Mouse (Mus musculus): ENCODE measurements around the gene Rpgrip1l. TPM values are rescaled to one million over a fixed set of nuclear protein-coding genes. Genes with fewer than 3 reads are reported as not detected.

Gene Rpgrip1l
- polyA plus RNA-seq, 1 experiment from 2014 or later = 16.5 TPM

GRCm38 (mm10) chr8:91323511-91323910, 10.4 kb upstream of the Rpgrip1l start:
- Histone ChIP-seq H3K27ac (ENCODE audit: low read depth, low read length) (no peak overlapping the region), H3K4me2 (ENCODE audit: low read depth, low read length) (no peak overlapping the region), H3K4me3 (ENCODE audit: low read depth, low read length) (no peak overlapping the region), H3K9ac (replicated peaks; ENCODE audit: low read depth, low read length) (no peak overlapping the region), H3K4me1 (ENCODE audit: control insufficient read depth, insufficient read depth, low read length) (0 out of 2 replicates have a peak, but pooled peaks cover 4% of the 10 kb centered on the region), H3K36me3 (ENCODE audit: control insufficient read depth, insufficient read depth, low read length) (no peaks in the 10 kb centered on the region), H3K27me3 (ENCODE audit: control insufficient read depth, insufficient read depth, low read length) (no peaks in the 10 kb centered on the region), H3K9me3 (ENCODE audit: control insufficient read depth, low read length) (no peaks in the 10 kb centered on the region)
- WGBS = 78% methylated on average over 7 of the region's 7 CpGs
- no peak for ATAC-seq (ENCODE audit: low read depth)

- no peak for ATAC-seq (ENCODE audit: low read depth)
- H3K27me3 ChIP-seq (ENCODE audit: control insufficient read depth, insufficient read depth, low read length) = no peaks in the 10 kb centered on the region
- 64% methylated on average over 7 of the region's 7 CpGs for WGBS
- H3K4me1 ChIP-seq (ENCODE audit: control insufficient read depth, insufficient read depth, low read length) = peaks cover 8% of the 10 kb centered on the region
- no peak overlapping the region for H3K27ac ChIP-seq (ENCODE audit: low read depth, low read length)
- H3K36me3 ChIP-seq (ENCODE audit: control insufficient read depth, insufficient read depth, low read length) = no peaks in the 10 kb centered on the region
- H3K4me3 ChIP-seq (ENCODE audit: low read depth, low read length) = no peak overlapping the region
- H3K4me2 ChIP-seq (ENCODE audit: low read depth, low read length) = no peak overlapping the region
- H3K9me3 ChIP-seq (ENCODE audit: control insufficient read depth, low read length) = no peaks in the 10 kb centered on the region
- H3K9ac ChIP-seq (replicated peaks; ENCODE audit: low read depth, low read length) = no peak overlapping the region
These were observed 6.1 kb upstream of the Rpgrip1l start for GRCm38 (mm10) chr8:91318938-91319729.

GRCm38 (mm10) chr8:91317567-91318227, 4.6 kb upstream of the Rpgrip1l start:
- Histone ChIP-seq H3K36me3 (ENCODE audit: control insufficient read depth, insufficient read depth, low read length) (no peaks in the 10 kb centered on the region), H3K4me2 (ENCODE audit: low read depth, low read length) (no peak overlapping the region), H3K9ac (replicated peaks; ENCODE audit: low read depth, low read length) (no peak overlapping the region), H3K9me3 (ENCODE audit: control insufficient read depth, low read length) (no peaks in the 10 kb centered on the region), H3K27me3 (ENCODE audit: control insufficient read depth, insufficient read depth, low read length) (no peaks in the 10 kb centered on the region), H3K4me3 (ENCODE audit: low read depth, low read length) (no peak overlapping the region), H3K4me1 (ENCODE audit: control insufficient read depth, insufficient read depth, low read length) (peaks cover 10% of the 10 kb centered on the region), H3K27ac (ENCODE audit: low read depth, low read length) (no peak overlapping the region)
- ATAC-seq (ENCODE audit: low read depth) = no peak
- WGBS = 90% methylated on average over 5 of the region's 5 CpGs

- 81% methylated on average over 2 of the region's 2 CpGs for WGBS
- H3K4me2 ChIP-seq (ENCODE audit: low read depth, low read length) = peak overlapping the region; percentile 49
- no peak overlapping the region for H3K27ac ChIP-seq (ENCODE audit: low read depth, low read length)
- H3K4me1 ChIP-seq (ENCODE audit: control insufficient read depth, insufficient read depth, low read length) = peaks cover 15% of the 10 kb centered on the region
- H3K4me3 ChIP-seq (ENCODE audit: low read depth, low read length) = peak overlapping the region; percentile 64
- no peak for ATAC-seq (ENCODE audit: low read depth)
- no peaks in the 10 kb centered on the region for H3K27me3 ChIP-seq (ENCODE audit: control insufficient read depth, insufficient read depth, low read length)
- H3K9me3 ChIP-seq (ENCODE audit: control insufficient read depth, low read length) = no peaks in the 10 kb centered on the region
- peak overlapping the region; percentile 34 for H3K9ac ChIP-seq (replicated peaks; ENCODE audit: low read depth, low read length)
- no peaks in the 10 kb centered on the region for H3K36me3 ChIP-seq (ENCODE audit: control insufficient read depth, insufficient read depth, low read length)
These were observed 720 bp downstream of the Rpgrip1l start for GRCm38 (mm10) chr8:91312342-91312741.

GRCm38 (mm10) chr8:91304481-91305386, 8.3 kb downstream of the Rpgrip1l start:
- no peaks in the 10 kb centered on the region for H3K4me1 ChIP-seq (ENCODE audit: control insufficient read depth, insufficient read depth, low read length)
- no peak overlapping the region for H3K4me2 ChIP-seq (ENCODE audit: low read depth, low read length)
- H3K9me3 ChIP-seq (ENCODE audit: control insufficient read depth, low read length) = no peaks in the 10 kb centered on the region
- no peaks in the 10 kb centered on the region for H3K27me3 ChIP-seq (ENCODE audit: control insufficient read depth, insufficient read depth, low read length)
- ATAC-seq (ENCODE audit: low read depth) = no peak
- 76% methylated on average over 17 of the region's 17 CpGs for WGBS
- H3K27ac ChIP-seq (ENCODE audit: low read depth, low read length) = no peak overlapping the region
- 0 out of 2 replicates have a peak, but pooled peaks cover 9% of the 10 kb centered on the region for H3K36me3 ChIP-seq (ENCODE audit: control insufficient read depth, insufficient read depth, low read length)
- H3K4me3 ChIP-seq (ENCODE audit: low read depth, low read length) = no peak overlapping the region
- no peak overlapping the region for H3K9ac ChIP-seq (replicated peaks; ENCODE audit: low read depth, low read length)

- H3K9ac ChIP-seq (replicated peaks; ENCODE audit: low read depth, low read length) = no peak overlapping the region
- no peak overlapping the region for H3K4me3 ChIP-seq (ENCODE audit: low read depth, low read length)
- H3K27ac ChIP-seq (ENCODE audit: low read depth, low read length) = no peak overlapping the region
- ATAC-seq (ENCODE audit: low read depth) = no peak
- no peaks in the 10 kb centered on the region for H3K9me3 ChIP-seq (ENCODE audit: control insufficient read depth, low read length)
- H3K4me2 ChIP-seq (ENCODE audit: low read depth, low read length) = no peak overlapping the region
- 91% methylated on average over 2 of the region's 2 CpGs for WGBS
- no peaks in the 10 kb centered on the region for H3K4me1 ChIP-seq (ENCODE audit: control insufficient read depth, insufficient read depth, low read length)
- H3K36me3 ChIP-seq (ENCODE audit: control insufficient read depth, insufficient read depth, low read length) = 0 out of 2 replicates have a peak, but pooled peaks cover 3% of the 10 kb centered on the region
- no peaks in the 10 kb centered on the region for H3K27me3 ChIP-seq (ENCODE audit: control insufficient read depth, insufficient read depth, low read length)
These were observed 14.4 kb downstream of the Rpgrip1l start for GRCm38 (mm10) chr8:91298672-91299071.

- WGBS = 82% methylated on average over 5 of the region's 5 CpGs
- no peak overlapping the region for H3K27ac ChIP-seq (ENCODE audit: low read depth, low read length)
- no peaks in the 10 kb centered on the region for H3K9me3 ChIP-seq (ENCODE audit: control insufficient read depth, low read length)
These were observed 17.3 kb downstream of the Rpgrip1l start for GRCm38 (mm10) chr8:91295786-91296185.

GRCm38 (mm10) chr8:91290576-91290975, 22.5 kb downstream of the Rpgrip1l start:
- Histone ChIP-seq H3K9ac (replicated peaks; ENCODE audit: low read depth, low read length) (no peak overlapping the region), H3K27me3 (ENCODE audit: control insufficient read depth, insufficient read depth, low read length) (no peaks in the 10 kb centered on the region), H3K9me3 (ENCODE audit: control insufficient read depth, low read length) (no peaks in the 10 kb centered on the region), H3K4me3 (ENCODE audit: low read depth, low read length) (no peak overlapping the region), H3K4me1 (ENCODE audit: control insufficient read depth, insufficient read depth, low read length) (no peaks in the 10 kb centered on the region), H3K36me3 (ENCODE audit: control insufficient read depth, insufficient read depth, low read length) (no peaks in the 10 kb centered on the region), H3K27ac (ENCODE audit: low read depth, low read length) (no peak overlapping the region), H3K4me2 (ENCODE audit: low read depth, low read length) (no peak overlapping the region)
- 86% methylated on average over 4 of the region's 4 CpGs for WGBS
- ATAC-seq (ENCODE audit: low read depth) = no peak

More at GRCm38 (mm10) chr8:91295786-91296185, 17.3 kb downstream of the Rpgrip1l start:
- H3K36me3 ChIP-seq (ENCODE audit: control insufficient read depth, insufficient read depth, low read length) = 0 out of 2 replicates have a peak, but pooled peaks cover 3% of the 10 kb centered on the region
- H3K4me2 ChIP-seq (ENCODE audit: low read depth, low read length) = no peak overlapping the region
- H3K4me3 ChIP-seq (ENCODE audit: low read depth, low read length) = no peak overlapping the region
- no peaks in the 10 kb centered on the region for H3K4me1 ChIP-seq (ENCODE audit: control insufficient read depth, insufficient read depth, low read length)
- no peaks in the 10 kb centered on the region for H3K27me3 ChIP-seq (ENCODE audit: control insufficient read depth, insufficient read depth, low read length)
- H3K9ac ChIP-seq (replicated peaks; ENCODE audit: low read depth, low read length) = no peak overlapping the region
- no peak for ATAC-seq (ENCODE audit: low read depth)

All from neural tube, embryonic 14.5 days (tissue).